ENCODE assay signal across 7 mouse cellular contexts in the genomic region with DNA sequence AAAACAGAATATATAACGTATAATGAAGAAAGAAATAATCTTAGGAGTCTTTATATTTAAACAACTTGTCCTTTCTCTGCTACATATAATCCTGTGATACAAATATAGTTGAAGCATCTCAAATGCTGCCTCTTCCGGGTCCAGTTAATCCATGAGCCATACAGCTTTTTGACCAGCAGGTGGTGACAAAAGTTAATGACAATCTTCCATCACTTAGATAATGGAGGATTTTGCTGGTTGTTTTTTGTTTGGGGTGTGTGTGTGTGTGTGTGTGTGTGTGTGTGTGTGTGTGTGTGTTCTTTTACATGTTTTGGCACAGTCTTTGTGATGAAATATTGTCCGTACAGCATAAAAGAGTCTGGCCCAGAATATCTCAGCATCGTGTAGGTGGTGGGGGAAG. TPM values are rescaled to one million over a fixed set of nuclear protein-coding genes. Genes with fewer than 3 reads are reported as not detected.
DNase-seq lines count a peak whose midpoint lies in the region; ATAC-seq and TF ChIP-seq lines count a peak whose summit lies in the region.

No protein-coding gene starts in this region.

- no peak for TF ChIP-seq EP300 in MEL (IDR thresholded peaks at IDR 0.05; ENCODE audit: low read depth in 1 of 2, low read length in 2 of 2)
- no peak for TF ChIP-seq EP300 in liver, postnatal 0 days (IDR thresholded peaks at IDR 0.05; ENCODE audit: low read depth)

- peak overlapping the region; percentile 13 to 40; a peak in 2 of 4 replicates for H3K4me3 ChIP-seq in MEL (ENCODE audit: control insufficient read depth in 1 of 2, insufficient read depth in 1 of 2, low read depth in 2 of 2, low read length in 2 of 2)
- H3K4me3 ChIP-seq in cortical plate, adult 2 months (ENCODE audit: insufficient read depth, low read length), result peak overlapping the region; percentile 3; the same call in 1 of the 2 replicates
- peak overlapping the region; percentile 36 for H3K4me3 ChIP-seq in heart, embryonic 15.5 days
- peak overlapping the region; percentile 23; the same call in 1 of the 2 replicates for H3K4me3 ChIP-seq in kidney, embryonic 16.5 days (ENCODE audit: low read length)
- H3K4me3 ChIP-seq in liver, postnatal 0 days (ENCODE audit: low read depth, low read length), result no peak overlapping the region

- TF ChIP-seq CTCF in MEL (IDR thresholded peaks at IDR 0.05 in 2 of 3, conservative IDR thresholded peaks at IDR 0.05 in 1 of 3; ENCODE audit: control insufficient read depth in 1 of 3, insufficient read depth in 1 of 3, low read depth in 2 of 3, low read length in 3 of 3, poor library complexity in 1 of 3, severe bottlenecking in 1 of 3), result peak; percentile 28 to 82 (median 37); a peak in 5 of 6 replicates
- TF ChIP-seq CTCF in cortical plate, adult 2 months (IDR thresholded peaks at IDR 0.05; ENCODE audit: extremely low read depth, insufficient read depth, low read length), result peak; percentile 42; the same call in 1 of the 2 replicates
- peak; percentile 82 for TF ChIP-seq CTCF in liver, postnatal 0 days (IDR thresholded peaks at IDR 0.05; ENCODE audit: low read depth)

- no peaks in the 10 kb centered on the region for H3K9me3 ChIP-seq in MEL (replicated peaks; ENCODE audit: insufficient read depth, low read length)
- no peaks in the 10 kb centered on the region for H3K9me3 ChIP-seq in heart, embryonic 15.5 days (replicated peaks)
- no peaks in the 10 kb centered on the region for H3K9me3 ChIP-seq in kidney, embryonic 16.5 days (ENCODE audit: low read length)
- H3K9me3 ChIP-seq in liver, postnatal 0 days (ENCODE audit: low read length), result no peaks in the 10 kb centered on the region

- peak overlapping the region; percentile 33; the same call in 1 of the 2 replicates for H3K9ac ChIP-seq in MEL (ENCODE audit: control insufficient read depth, low read depth, low read length, poor library complexity, severe bottlenecking)
- H3K9ac ChIP-seq in heart, embryonic 15.5 days, result 0 out of 2 replicates have a peak overlapping the region, but pooled peaks have one; percentile 15
- H3K9ac ChIP-seq in kidney, embryonic 16.5 days (replicated peaks; ENCODE audit: low read length), result no peak overlapping the region
- H3K9ac ChIP-seq in liver, postnatal 0 days (replicated peaks), result no peak overlapping the region

- peak overlapping the region; percentile 64 for H3K4me2 ChIP-seq in heart, embryonic 15.5 days
- peak overlapping the region; percentile 44 for H3K4me2 ChIP-seq in kidney, embryonic 16.5 days (replicated peaks; ENCODE audit: low read depth, low read length)
- H3K4me2 ChIP-seq in liver, postnatal 0 days (ENCODE audit: low read depth, low read length), result peak overlapping the region; percentile 53

- H3K36me3 ChIP-seq in MEL (ENCODE audit: control insufficient read depth in 1 of 2, insufficient read depth in 2 of 2, low read length in 2 of 2), result peaks cover 0 to 16% of the 10 kb centered on the region in 2 experiments; a peak in 2 of 4 replicates
- no peaks in the 10 kb centered on the region for H3K36me3 ChIP-seq in heart, embryonic 15.5 days
- no peaks in the 10 kb centered on the region for H3K36me3 ChIP-seq in kidney, embryonic 16.5 days (ENCODE audit: insufficient read depth, low read length)
- no peaks in the 10 kb centered on the region for H3K36me3 ChIP-seq in liver, postnatal 0 days (replicated peaks; ENCODE audit: insufficient read depth, low read length)

- H3K4me1 ChIP-seq in MEL (ENCODE audit: control insufficient read depth in 1 of 2, insufficient read depth in 2 of 2, low read length in 2 of 2), result peaks cover 2 to 21% of the 10 kb centered on the region in 2 experiments; a peak in 3 of 4 replicates
- H3K4me1 ChIP-seq in cortical plate, adult 2 months (ENCODE audit: control insufficient read depth, insufficient read depth, low read length), result peaks cover 2% of the 10 kb centered on the region; the same call in 1 of the 2 replicates
- H3K4me1 ChIP-seq in heart, embryonic 15.5 days (replicated peaks), result peaks cover 36% of the 10 kb centered on the region
- peaks cover 31% of the 10 kb centered on the region for H3K4me1 ChIP-seq in kidney, embryonic 16.5 days (ENCODE audit: insufficient read depth, low read length)
- peaks cover 12% of the 10 kb centered on the region for H3K4me1 ChIP-seq in liver, postnatal 0 days (ENCODE audit: insufficient read depth)

- H3K79me2 ChIP-seq in MEL (ENCODE audit: control insufficient read depth, insufficient read depth, low read length, poor library complexity), result peaks cover 15% of the 10 kb centered on the region

- ATAC-seq in heart, embryonic 15.5 days (replicated peaks; ENCODE audit: insufficient number of reproducible peaks, insufficient read depth, low FRiP score, low read depth), result no peak
- 0 out of 2 replicates have a peak, but pooled peaks have one; percentile 3 for ATAC-seq in kidney, embryonic 16.5 days (ENCODE audit: low FRiP score, low TSS enrichment)
- ATAC-seq in liver, postnatal 0 days, result no peak
- ATAC-seq in neutrophil, adult 5-6 weeks (ENCODE audit: extremely low read depth, insufficient number of reproducible peaks, low FRiP score, poor library complexity, severe bottlenecking), result peak; percentile 65; the same call in 1 of the 2 replicates

- no peak overlapping the region for H3K27ac ChIP-seq in MEL (ENCODE audit: control insufficient read depth, low read depth, low read length)
- no peak overlapping the region for H3K27ac ChIP-seq in cortical plate, adult 2 months (ENCODE audit: insufficient read depth, low read length)
- peak overlapping the region; percentile 44 for H3K27ac ChIP-seq in heart, embryonic 15.5 days
- H3K27ac ChIP-seq in kidney, embryonic 16.5 days (ENCODE audit: low read length), result peak overlapping the region; percentile 72
- H3K27ac ChIP-seq in liver, postnatal 0 days (ENCODE audit: low read depth), result no peak overlapping the region

- 7% methylated on average over 4 of the region's 4 CpGs for WGBS in heart, embryonic 15.5 days
- 19% methylated on average over 4 of the region's 4 CpGs for WGBS in kidney, embryonic 16.5 days
- 13% methylated on average over 4 of the region's 4 CpGs for WGBS in liver, postnatal 0 days (ENCODE audit: insufficient replicate concordance)

- no peak for TF ChIP-seq POLR2A in MEL (IDR thresholded peaks at IDR 0.05; ENCODE audit: control insufficient read depth in 1 of 2, insufficient read depth in 1 of 2, low read depth in 1 of 2, low read length in 2 of 2, poor library complexity in 1 of 2)
- TF ChIP-seq POLR2A in cortical plate, adult 2 months (IDR thresholded peaks at IDR 0.05; ENCODE audit: extremely low read depth, insufficient read depth, low read length), result no peak

- DNase-seq in CD4-positive, CD25-positive, alpha-beta regulatory T cell, adult 2 months (ENCODE audit: low read depth, low spot score), result peak; percentile 82
- peak; percentile 81 for DNase-seq in MEL (ENCODE audit: low read depth, low spot score)
- DNase-seq in liver, postnatal 0 days, result peak; percentile 40

- no peaks in the 10 kb centered on the region for H3K27me3 ChIP-seq in MEL (ENCODE audit: control insufficient read depth in 1 of 2, insufficient read depth in 2 of 2, low read length in 2 of 2)
- H3K27me3 ChIP-seq in heart, embryonic 15.5 days, result no peaks in the 10 kb centered on the region
- no peaks in the 10 kb centered on the region for H3K27me3 ChIP-seq in kidney, embryonic 16.5 days (ENCODE audit: insufficient read depth, low read length)
- H3K27me3 ChIP-seq in liver, postnatal 0 days (ENCODE audit: insufficient read depth, low read length), result no peaks in the 10 kb centered on the region

- peak; percentile 81 for TF ChIP-seq RAD21 in MEL (IDR thresholded peaks at IDR 0.05; ENCODE audit: low read depth, low read length)

TF ChIP-seq in MEL, 35 proteins besides CTCF, POLR2A, EP300 and RAD21 (continues in another document):
- TF ChIP-seq ELF1 (IDR thresholded peaks at IDR 0.05; ENCODE audit: low read depth, low read length) (peak; percentile 91), ETS1 (IDR thresholded peaks at IDR 0.05; ENCODE audit: low read depth, low read length) (no peak), GATA1 (IDR thresholded peaks at IDR 0.05; ENCODE audit: low read depth, low read length) (peak; percentile 22; the same call in 1 of the 2 replicates), TAL1 (IDR thresholded peaks at IDR 0.05; ENCODE audit: low read length) (no peak), GABPA (IDR thresholded peaks at IDR 0.05; ENCODE audit: low read depth, low read length) (no peak), MXI1 (IDR thresholded peaks at IDR 0.05; ENCODE audit: low read depth, low read length) (peak; percentile 41; the same call in 1 of the 2 replicates), ZC3H11A (IDR thresholded peaks at IDR 0.05; ENCODE audit: low read depth, low read length) (peak; percentile 72)

RNA-seq across cellular contexts. Expression of a gene that starts 2.2 kb away (rescaled TPM):
- total RNA-seq in MEL (2012; rRNA removed), result not detected in 2 replicates
- not detected for polyA plus RNA-seq in MEL (2012; ENCODE audit: insufficient read depth in 1 of 2, insufficient read length in 2 of 2, low read depth in 1 of 2, low replicate concordance in 2 of 2, missing spikeins in 1 of 2)
- polyA plus RNA-seq in cortical plate, adult 2 months (2012; rRNA removed), result 0.04 TPM in 2 replicates
- polyA plus RNA-seq in heart, embryonic 15.5 days (2015; fragmentation: Nextera tagmentation; extraction: Ambion mirVana), result 0.32 and 0.48 TPM in 2 replicates
- 0.52 and 0.69 TPM in 2 replicates for polyA plus RNA-seq in kidney, embryonic 16.5 days (2015; fragmentation: Nextera tagmentation; extraction: Ambion mirVana)
- polyA plus RNA-seq in liver, postnatal 0 days (2015; fragmentation: Nextera tagmentation; extraction: Ambion mirVana), result not detected in 2 replicates
- total RNA-seq in neutrophil, adult 5-6 weeks (2017), result not detected in 2 replicates

RNA-seq across cellular contexts. Expression of a gene that starts 2.4 kb away (rescaled TPM):
- 187 and 225 TPM in 2 replicates for total RNA-seq in MEL (2012; rRNA removed)
- polyA plus RNA-seq in MEL (2012; ENCODE audit: insufficient read depth in 1 of 2, insufficient read length in 2 of 2, low read depth in 1 of 2, low replicate concordance in 2 of 2, missing spikeins in 1 of 2), result 100 to 1,000 TPM in 1 of 2 experiments, not detected in 1; 235 TPM
- 92.3 and 96.3 TPM in 2 replicates for polyA plus RNA-seq in cortical plate, adult 2 months (2012; rRNA removed)
- 599 and 895 TPM in 2 replicates for polyA plus RNA-seq in heart, embryonic 15.5 days (2015; fragmentation: Nextera tagmentation; extraction: Ambion mirVana)
- 348 and 350 TPM in 2 replicates for polyA plus RNA-seq in kidney, embryonic 16.5 days (2015; fragmentation: Nextera tagmentation; extraction: Ambion mirVana)
- 303 and 316 TPM in 2 replicates for polyA plus RNA-seq in liver, postnatal 0 days (2015; fragmentation: Nextera tagmentation; extraction: Ambion mirVana)
- total RNA-seq in neutrophil, adult 5-6 weeks (2017), result 75.1 and 93.8 TPM in 2 replicates

RNA-seq across cellular contexts. Expression of a gene that starts 15.3 kb away (rescaled TPM):
- total RNA-seq in MEL (2012; rRNA removed), result not detected in 2 replicates
- polyA plus RNA-seq in MEL (2012; ENCODE audit: insufficient read depth in 1 of 2, insufficient read length in 2 of 2, low read depth in 1 of 2, low replicate concordance in 2 of 2, missing spikeins in 1 of 2), result not detected
- polyA plus RNA-seq in cortical plate, adult 2 months (2012; rRNA removed), result 0.74 and 0.98 TPM in 2 replicates
- polyA plus RNA-seq in heart, embryonic 15.5 days (2015; fragmentation: Nextera tagmentation; extraction: Ambion mirVana), result 0.28 and 0.29 TPM in 2 replicates
- polyA plus RNA-seq in kidney, embryonic 16.5 days (2015; fragmentation: Nextera tagmentation; extraction: Ambion mirVana), result 0.05 and 0.12 TPM in 2 replicates
- polyA plus RNA-seq in liver, postnatal 0 days (2015; fragmentation: Nextera tagmentation; extraction: Ambion mirVana), result 0.05 TPM in 1 of 2 replicates, not detected in the other
- not detected in 2 replicates for total RNA-seq in neutrophil, adult 5-6 weeks (2017)

Comparison
In these comparisons a context has a peak if more than half of its experiments do, and no peak if none do; other contexts are left out.
1. H3K27ac ChIP-seq: peak in heart, embryonic 15.5 days (single experiment) and kidney, embryonic 16.5 days (single experiment); none in MEL (single experiment), cortical plate, adult 2 months (single experiment) and liver, postnatal 0 days (single experiment).
2. H3K9ac ChIP-seq: peak in MEL (single experiment) and heart, embryonic 15.5 days (single experiment); none in kidney, embryonic 16.5 days (single experiment) and liver, postnatal 0 days (single experiment).
3. ATAC-seq: peak in kidney, embryonic 16.5 days (single experiment) and neutrophil, adult 5-6 weeks (single experiment); none in heart, embryonic 15.5 days (single experiment) and liver, postnatal 0 days (single experiment).
4. Peak in every context shown above with its lines, with median percentiles within 50 percentile points of each other: DNase-seq, CTCF ChIP-seq and H3K4me2 ChIP-seq.